Mouse (Mus musculus) heart, postnatal 0 days (tissue): ENCODE measurements around the gene Ccl9.

Source experiments
- CTCF ChIP-seq: IDR thresholded peaks from 2 replicates; pipeline ENCODE4 v1.5.1; 2016; ENCODE audit warnings: antibody characterized with exemption, control low read depth, low read depth
- EP300 ChIP-seq: IDR thresholded peaks from 2 replicates; pipeline ENCODE4 v1.6.1; 2016; ENCODE audit warnings: antibody characterized with exemption, low read depth

GRCm38 (mm10) chr11:83598991-83599390 lies 20.6 kb upstream of the Ccl9 start:
- TF ChIP-seq CTCF = no peak
- no peak for TF ChIP-seq EP300
